Mouse (Mus musculus): ENCODE measurements around the gene Gltpd2. TPM values are rescaled to one million over a fixed set of nuclear protein-coding genes. Genes with fewer than 3 reads are reported as not detected.
"Not testable (repeated sequence)": the region's sequence is repeated elsewhere in the genome, so short reads cannot be mapped to it uniquely, and the experiment has no call there.

Gene Gltpd2
- 0.11 TPM in 1 of 2 replicates, not detected in the other for polyA plus RNA-seq (2012; rRNA removed)

DNA sequence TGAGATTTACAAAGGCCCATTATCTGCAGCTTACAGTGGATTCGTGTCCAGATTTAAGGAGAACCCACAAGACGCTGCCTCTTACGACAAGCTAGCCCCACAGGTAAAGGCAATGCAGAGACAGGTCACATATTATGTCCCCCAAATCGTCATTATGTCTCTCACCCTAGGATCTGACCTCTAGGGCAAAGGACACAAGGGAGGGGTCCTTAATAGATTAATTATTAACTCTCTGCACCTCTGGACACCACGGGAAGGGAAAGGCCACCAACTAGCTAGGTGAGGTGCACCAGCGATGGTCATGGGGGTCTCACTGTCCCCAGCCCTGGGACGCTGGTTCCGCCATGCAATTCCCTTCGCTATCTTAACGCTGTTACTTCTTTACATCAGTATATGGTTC, at the start of gene Gltpd2:
TSS of gene Gltpd2 (plus strand) at position 274 of the 400 bp plus-strand sequence.
- TF ChIP-seq POLR2A (IDR thresholded peaks at IDR 0.05; ENCODE audit: borderline replicate concordance, insufficient read depth, low read length) = no peak
- no peak for TF ChIP-seq CTCF (IDR thresholded peaks at IDR 0.05; ENCODE audit: borderline replicate concordance, insufficient read depth, low read depth, low read length)
- WGBS = 88% methylated on average over 10 of the region's 10 CpGs
- H3K27ac ChIP-seq (ENCODE audit: insufficient read depth, low read length) = no peak within 1 kb of the TSS

DNA sequence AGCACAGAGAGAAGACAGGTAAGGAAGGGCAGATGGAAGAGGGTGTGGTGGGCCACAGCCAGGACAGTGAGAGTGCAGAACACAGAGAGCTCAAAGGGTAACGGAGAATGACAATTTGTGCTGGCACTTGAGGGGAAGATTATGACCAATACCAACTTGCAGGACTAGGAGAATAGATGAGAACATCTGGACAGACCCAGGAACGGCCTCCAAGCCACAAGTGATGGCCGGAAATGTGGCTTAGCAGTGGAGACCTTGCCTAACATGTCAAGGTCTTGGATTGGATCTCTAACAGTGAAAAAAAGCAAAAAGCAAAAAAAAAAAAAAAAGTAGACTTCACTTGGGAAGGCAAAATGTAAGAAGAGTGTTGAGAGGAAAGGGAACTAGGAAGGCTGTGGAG, 49.2 kb upstream of the Gltpd2 start:
- Histone ChIP-seq H3K27ac (ENCODE audit: insufficient read depth, low read length) (no peak overlapping the region), H3K27me3 (ENCODE audit: control insufficient read depth, insufficient read depth, low read length) (no peaks in the 10 kb centered on the region; the same call in 1 of the 2 replicates), H3K4me3 (replicated peaks; ENCODE audit: insufficient read depth, low read depth, low read length) (no peak overlapping the region), H3K4me1 (ENCODE audit: control insufficient read depth, insufficient read depth, low read length) (no peaks in the 10 kb centered on the region)
- TF ChIP-seq CTCF (IDR thresholded peaks at IDR 0.05; ENCODE audit: borderline replicate concordance, insufficient read depth, low read depth, low read length) (no peak), POLR2A (IDR thresholded peaks at IDR 0.05; ENCODE audit: borderline replicate concordance, insufficient read depth, low read length) (no peak)
- no peak for DNase-seq
- 83% methylated on average over 3 of the region's 3 CpGs for WGBS

More for the DNA sequence above, at the start of gene Gltpd2:
- Histone ChIP-seq H3K27me3 (ENCODE audit: control insufficient read depth, insufficient read depth, low read length) (no peaks in the 10 kb centered on the region), H3K4me1 (ENCODE audit: control insufficient read depth, insufficient read depth, low read length) (peaks cover 3% of the 10 kb centered on the region; the same call in 1 of the 2 replicates), H3K4me3 (replicated peaks; ENCODE audit: insufficient read depth, low read depth, low read length) (no peak within 1 kb of the TSS)
- no peak for DNase-seq

DNA sequence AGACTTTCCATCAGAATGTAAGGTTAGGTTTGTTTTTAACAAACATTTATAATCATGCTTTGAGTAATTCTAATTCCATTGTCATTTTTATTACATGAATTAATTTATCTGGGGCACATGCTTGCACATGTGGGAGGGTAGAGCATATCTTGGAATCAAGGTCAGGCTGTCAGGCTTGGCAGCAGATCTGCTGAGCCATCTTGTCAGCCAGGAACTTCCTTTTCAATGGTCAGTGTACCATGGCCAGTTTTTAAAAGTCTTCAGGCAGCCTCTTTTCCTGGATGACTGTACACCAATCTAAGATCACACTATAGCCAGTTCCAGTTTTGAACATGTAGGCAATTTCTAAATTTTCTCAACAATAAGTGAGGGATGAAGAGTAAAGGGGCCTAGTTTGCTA, 46.3 kb upstream of the Gltpd2 start:
- Histone ChIP-seq H3K27me3 (ENCODE audit: control insufficient read depth, insufficient read depth, low read length) (no peaks in the 10 kb centered on the region; the same call in 1 of the 2 replicates), H3K4me3 (replicated peaks; ENCODE audit: insufficient read depth, low read depth, low read length) (no peak overlapping the region), H3K4me1 (ENCODE audit: control insufficient read depth, insufficient read depth, low read length) (no peaks in the 10 kb centered on the region), H3K27ac (ENCODE audit: insufficient read depth, low read length) (no peak overlapping the region)
- TF ChIP-seq CTCF (IDR thresholded peaks at IDR 0.05; ENCODE audit: borderline replicate concordance, insufficient read depth, low read depth, low read length) (no peak), POLR2A (IDR thresholded peaks at IDR 0.05; ENCODE audit: borderline replicate concordance, insufficient read depth, low read length) (no peak)
- DNase-seq = no peak

DNA sequence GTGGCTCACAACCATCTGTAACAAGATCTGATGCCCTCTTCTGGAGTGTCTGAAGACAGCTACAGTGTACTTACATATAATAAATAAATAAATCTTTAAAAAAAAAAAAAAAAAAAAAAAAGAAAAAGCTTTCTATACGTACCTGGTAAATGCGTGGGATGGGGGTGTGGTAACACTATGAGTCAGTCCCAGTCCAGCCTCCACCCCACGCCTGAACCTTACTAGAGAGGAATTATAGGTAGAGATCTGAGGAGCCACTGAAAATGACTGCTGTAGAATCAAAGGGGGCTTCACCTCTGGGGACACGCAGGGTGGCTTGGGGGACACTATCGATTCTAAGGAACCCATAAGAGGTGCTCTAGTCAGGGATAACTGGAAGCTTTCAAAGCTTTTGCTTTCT, 45.7 kb upstream of the Gltpd2 start:
- not testable (repeated sequence) for H3K27me3 ChIP-seq (ENCODE audit: control insufficient read depth, insufficient read depth, low read length); H3K4me3 ChIP-seq (replicated peaks; ENCODE audit: insufficient read depth, low read depth, low read length); H3K27ac ChIP-seq (ENCODE audit: insufficient read depth, low read length); DNase-seq; H3K4me1 ChIP-seq (ENCODE audit: control insufficient read depth, insufficient read depth, low read length)
- WGBS = 87% methylated on average over 5 of the region's 5 CpGs

DNA sequence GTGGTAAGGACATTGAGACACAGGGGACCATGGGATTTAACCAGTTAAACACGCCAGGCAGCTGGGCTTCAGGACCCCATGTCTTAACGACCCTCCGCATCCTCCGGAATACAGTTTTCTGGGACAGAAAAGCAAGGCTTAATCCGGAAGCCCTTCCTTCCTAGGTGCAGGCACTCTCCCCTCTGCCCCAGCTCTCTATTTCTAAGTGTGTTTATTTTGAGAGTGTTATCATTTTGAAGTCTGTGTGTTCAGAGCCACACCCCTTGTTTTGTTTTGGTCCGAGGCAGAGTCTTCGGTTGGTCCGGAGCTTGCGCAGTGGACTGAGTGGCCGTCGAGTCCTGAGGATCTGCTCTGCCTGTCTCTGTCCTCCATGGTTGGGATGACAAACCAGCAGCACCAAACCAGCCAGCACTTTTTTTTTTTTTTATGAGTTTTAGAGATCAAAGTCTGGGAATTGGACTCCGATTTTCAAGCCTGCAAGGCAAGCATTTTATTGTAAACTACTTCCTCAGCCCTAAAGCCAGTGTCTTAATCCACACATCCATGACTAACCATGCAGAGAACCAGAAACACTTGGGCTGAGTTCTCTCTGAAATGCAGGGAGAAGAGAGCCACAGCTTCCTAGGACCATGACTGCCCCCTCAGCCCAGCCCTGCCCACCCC, 44.0 kb upstream of the Gltpd2 start:
- WGBS = 75% methylated on average over 12 of the region's 12 CpGs
- no peak overlapping the region for H3K27ac ChIP-seq (ENCODE audit: insufficient read depth, low read length)

DNA sequence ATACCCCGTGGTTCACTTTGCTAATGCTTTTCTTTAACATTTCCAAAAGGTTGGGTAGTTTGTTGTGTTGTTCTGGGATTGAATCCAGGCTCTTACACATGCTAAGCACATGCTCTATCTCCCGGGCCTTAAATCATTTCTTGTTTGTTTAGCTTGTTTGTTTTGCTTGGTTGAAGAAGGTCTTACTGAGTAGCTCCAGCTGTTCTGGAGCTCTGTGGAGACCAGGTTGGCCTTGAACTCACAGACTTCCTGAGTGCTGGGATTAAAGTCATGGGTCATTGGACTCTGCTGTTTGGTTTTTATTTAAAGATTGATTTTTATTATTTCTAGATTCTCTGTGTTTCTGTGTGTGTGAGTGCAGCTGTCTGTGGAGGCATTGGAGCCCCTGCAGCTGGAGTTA, 33.5 kb upstream of the Gltpd2 start:
- Histone ChIP-seq H3K4me3 (replicated peaks; ENCODE audit: insufficient read depth, low read depth, low read length) (no peak overlapping the region), H3K27ac (ENCODE audit: insufficient read depth, low read length) (no peak overlapping the region), H3K27me3 (ENCODE audit: control insufficient read depth, insufficient read depth, low read length) (no peaks in the 10 kb centered on the region), H3K4me1 (ENCODE audit: control insufficient read depth, insufficient read depth, low read length) (no peaks in the 10 kb centered on the region)
- 33% methylated on average over 2 of the region's 2 CpGs for WGBS
- TF ChIP-seq POLR2A (IDR thresholded peaks at IDR 0.05; ENCODE audit: borderline replicate concordance, insufficient read depth, low read length) = no peak
- TF ChIP-seq CTCF (IDR thresholded peaks at IDR 0.05; ENCODE audit: borderline replicate concordance, insufficient read depth, low read depth, low read length) = no peak
- DNase-seq = no peak

More for the DNA sequence above, 44.0 kb upstream of the Gltpd2 start:
- no peak for TF ChIP-seq CTCF (IDR thresholded peaks at IDR 0.05; ENCODE audit: borderline replicate concordance, insufficient read depth, low read depth, low read length)
- TF ChIP-seq POLR2A (IDR thresholded peaks at IDR 0.05; ENCODE audit: borderline replicate concordance, insufficient read depth, low read length) = no peak
- Histone ChIP-seq H3K4me1 (ENCODE audit: control insufficient read depth, insufficient read depth, low read length) (no peaks in the 10 kb centered on the region), H3K4me3 (replicated peaks; ENCODE audit: insufficient read depth, low read depth, low read length) (no peak overlapping the region), H3K27me3 (ENCODE audit: control insufficient read depth, insufficient read depth, low read length) (no peaks in the 10 kb centered on the region; the same call in 1 of the 2 replicates)
- DNase-seq = no peak

DNA sequence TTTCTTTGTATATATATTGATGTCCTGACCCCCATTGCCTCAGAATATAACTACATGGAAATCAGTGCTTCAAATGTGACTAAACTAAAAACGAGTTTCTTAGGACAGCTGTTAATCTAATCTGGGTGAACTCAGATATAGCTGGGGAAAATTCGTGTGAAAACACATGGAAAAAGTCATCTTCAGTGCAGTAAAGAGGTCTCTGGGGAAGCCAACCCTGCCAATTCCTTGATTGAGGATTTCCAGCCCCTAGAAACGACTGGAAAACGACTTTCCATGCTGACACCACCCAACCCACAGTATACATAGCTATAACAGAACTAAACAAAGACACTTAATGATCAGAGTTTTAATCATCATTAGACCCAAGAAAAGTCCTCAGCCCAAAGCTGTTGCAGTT, 31.2 kb upstream of the Gltpd2 start:
- H3K27me3 ChIP-seq (ENCODE audit: control insufficient read depth, insufficient read depth, low read length) = no peaks in the 10 kb centered on the region
- DNase-seq = no peak
- WGBS = 25% methylated on average over 4 of the region's 4 CpGs
- TF ChIP-seq POLR2A (IDR thresholded peaks at IDR 0.05; ENCODE audit: borderline replicate concordance, insufficient read depth, low read length) (no peak), CTCF (IDR thresholded peaks at IDR 0.05; ENCODE audit: borderline replicate concordance, insufficient read depth, low read depth, low read length) (no peak)
- no peak overlapping the region for H3K27ac ChIP-seq (ENCODE audit: insufficient read depth, low read length)
- no peak overlapping the region for H3K4me3 ChIP-seq (replicated peaks; ENCODE audit: insufficient read depth, low read depth, low read length)
- no peaks in the 10 kb centered on the region for H3K4me1 ChIP-seq (ENCODE audit: control insufficient read depth, insufficient read depth, low read length)

DNA sequence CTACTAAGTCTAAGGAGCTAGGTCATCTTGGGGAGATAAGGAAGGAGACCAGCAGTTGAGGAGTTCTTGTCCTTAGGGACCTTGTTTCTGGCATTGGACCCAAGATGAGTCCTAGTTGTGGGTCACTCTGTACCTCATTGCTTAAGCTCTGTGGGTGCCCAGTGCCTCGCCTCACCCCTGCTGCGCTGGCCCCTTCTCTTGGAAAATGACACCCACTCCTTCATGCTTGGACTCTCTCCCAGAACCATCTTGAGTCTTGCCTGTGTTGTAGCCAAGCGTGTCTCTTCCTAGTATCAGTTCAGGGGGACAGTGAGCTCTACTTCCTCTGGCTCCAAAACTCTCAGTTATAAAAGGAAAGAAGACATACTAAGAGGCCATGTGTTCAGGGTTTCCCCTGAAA, 29.9 kb upstream of the Gltpd2 start:
- 58% methylated on average over 3 of the region's 3 CpGs for WGBS
- DNase-seq = no peak
- Histone ChIP-seq H3K4me1 (ENCODE audit: control insufficient read depth, insufficient read depth, low read length) (no peaks in the 10 kb centered on the region), H3K27me3 (ENCODE audit: control insufficient read depth, insufficient read depth, low read length) (no peaks in the 10 kb centered on the region), H3K4me3 (replicated peaks; ENCODE audit: insufficient read depth, low read depth, low read length) (no peak overlapping the region), H3K27ac (ENCODE audit: insufficient read depth, low read length) (no peak overlapping the region)
- TF ChIP-seq CTCF (IDR thresholded peaks at IDR 0.05; ENCODE audit: borderline replicate concordance, insufficient read depth, low read depth, low read length) = no peak
- TF ChIP-seq POLR2A (IDR thresholded peaks at IDR 0.05; ENCODE audit: borderline replicate concordance, insufficient read depth, low read length) = no peak

Measured in cerebellum, adult 2 months (tissue).